Mouse (Mus musculus) MEL-GATA-1-ER (cell line): ENCODE results near the gene Pitpnm2.

Source experiments
- DNase-seq: peaks from one replicate; pipeline ENCODE4 v3.0.0-alpha.2; 2012; ENCODE audit warnings: low read depth; ENCODE audit errors: extremely low read depth

Pitpnm2 gene

DNA sequence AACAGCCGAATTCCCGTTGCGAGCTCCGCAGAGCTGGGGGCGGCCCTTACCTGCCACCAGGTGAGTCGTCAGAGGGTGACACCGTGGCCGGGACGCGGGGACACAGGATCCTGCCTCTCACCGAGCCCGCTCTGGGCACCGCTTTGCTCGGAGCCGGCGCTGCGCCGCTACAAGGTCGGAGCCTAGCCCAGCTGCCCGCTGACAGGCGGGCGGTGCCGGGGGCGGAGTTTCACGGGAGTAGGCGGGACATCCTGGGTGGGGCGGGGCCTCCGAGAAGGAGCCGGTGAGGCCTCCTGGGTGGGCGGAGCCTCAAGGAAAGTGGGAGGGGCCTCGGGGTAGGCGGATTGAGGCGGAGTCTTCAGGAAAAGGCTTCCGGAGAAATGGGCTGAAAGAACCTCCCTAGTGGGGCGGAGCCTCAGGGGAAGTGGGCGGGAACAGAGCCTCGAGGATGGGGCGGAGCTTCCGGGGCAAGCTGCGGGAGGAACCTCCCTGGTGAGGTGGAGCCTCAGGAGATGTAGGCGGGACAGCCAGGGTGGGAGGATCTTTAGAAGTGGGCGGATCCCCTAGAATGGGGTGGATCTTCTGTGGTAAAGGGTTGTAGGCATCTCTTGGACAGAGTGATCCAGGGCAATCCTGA, 153.8 kb downstream of the Pitpnm2 start, which contains the start of gene Abcb9:
Gene Abcb9, minus strand, starts transcription at position 203 of the 637 bp plus-strand sequence.
- peak; percentile 82 for DNase-seq

DNA sequence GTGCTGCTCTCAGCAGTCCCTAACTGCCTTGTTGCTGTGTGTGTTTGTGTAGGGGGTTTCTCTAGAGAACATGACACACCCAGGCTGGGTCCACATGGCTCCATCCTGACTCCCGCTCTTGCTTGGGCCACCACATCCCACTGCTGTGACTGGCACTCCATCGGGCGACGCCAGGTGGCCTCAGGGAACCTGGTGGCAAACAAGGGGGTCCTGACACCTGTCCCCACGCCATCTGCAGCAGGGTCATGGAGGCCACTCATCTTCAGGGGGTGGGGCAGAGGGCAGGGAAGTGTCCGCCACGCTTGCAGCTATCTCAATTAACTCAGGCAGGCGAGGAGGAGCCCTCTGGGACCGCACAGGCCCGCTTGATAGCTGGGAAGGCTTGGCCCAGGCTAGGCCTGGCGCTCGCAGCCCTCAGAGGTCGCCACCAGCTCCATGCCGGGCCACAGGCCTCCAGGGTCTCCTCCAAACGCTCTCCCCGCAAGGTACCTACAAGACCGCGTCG, 154.4 kb downstream of the Pitpnm2 start:
- DNase-seq = no peak

DNA sequence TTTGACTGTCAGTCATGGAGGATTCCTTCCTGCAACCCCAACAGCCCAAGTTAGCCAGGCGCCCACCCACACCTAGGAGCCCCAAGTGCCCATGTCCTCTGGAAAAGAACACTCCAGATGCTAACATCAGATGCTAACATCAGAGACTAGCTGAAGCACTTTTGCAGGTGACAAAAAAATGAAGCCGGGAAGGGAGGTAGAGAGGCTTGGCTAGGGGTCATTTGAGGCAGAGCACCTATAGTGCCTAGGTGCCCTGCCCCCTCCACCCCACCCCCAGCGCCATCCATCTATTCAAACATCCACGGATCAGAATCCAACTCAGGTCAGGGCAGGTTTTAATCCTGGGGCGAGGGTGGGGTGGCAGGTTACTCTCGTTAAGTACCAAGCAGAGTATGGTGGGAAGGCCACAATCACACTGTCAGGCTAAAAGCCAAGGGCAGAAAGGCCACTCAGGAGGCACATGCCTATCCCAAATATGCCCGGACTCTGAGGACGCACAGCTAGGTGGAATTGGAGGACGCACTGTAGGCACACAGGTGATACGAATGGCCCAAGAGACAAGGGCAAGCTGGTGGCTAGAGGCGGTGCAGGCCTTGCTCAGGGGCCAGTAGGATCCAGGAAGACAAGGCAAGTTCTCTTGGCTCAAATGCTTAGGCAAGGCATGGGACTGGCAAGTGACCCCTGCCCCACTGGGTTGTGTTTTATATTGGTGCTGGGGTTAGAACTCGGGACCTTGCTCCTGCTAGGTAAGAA, 155.5 kb downstream of the Pitpnm2 start:
- no peak for DNase-seq

DNA sequence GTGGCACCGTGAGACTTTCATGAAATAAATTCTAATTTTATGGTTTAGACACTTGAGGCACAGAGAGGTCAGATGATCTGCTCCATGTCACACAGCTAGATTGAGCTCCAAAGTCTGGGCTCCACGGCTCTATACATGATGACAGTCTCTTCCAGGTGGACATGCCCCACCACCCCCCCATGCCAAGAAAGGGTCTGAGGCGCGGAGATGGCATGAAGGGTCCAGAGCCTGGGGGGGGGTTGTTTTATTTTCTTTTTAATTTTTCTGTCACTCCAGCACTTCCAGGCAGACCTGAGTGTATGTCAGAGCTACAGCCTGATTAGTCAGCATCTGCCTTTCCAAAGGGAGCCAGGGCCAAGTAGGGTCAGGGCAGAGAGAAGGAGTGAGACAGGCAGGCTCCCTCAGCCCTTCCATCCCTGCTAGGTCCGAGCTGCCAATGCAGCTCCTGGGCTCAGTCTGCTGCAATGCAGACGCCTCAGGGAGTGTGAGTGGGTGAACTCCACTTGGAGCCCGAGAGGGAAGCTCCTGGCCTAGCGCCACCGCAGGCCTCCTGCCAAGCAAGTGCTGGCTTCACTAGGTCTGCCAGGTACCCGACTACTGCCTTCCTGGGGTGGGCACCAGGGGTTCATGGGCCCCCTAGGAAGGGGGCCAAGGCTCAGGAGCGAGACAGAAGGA, 156.3 kb downstream of the Pitpnm2 start:
- no peak for DNase-seq

DNA sequence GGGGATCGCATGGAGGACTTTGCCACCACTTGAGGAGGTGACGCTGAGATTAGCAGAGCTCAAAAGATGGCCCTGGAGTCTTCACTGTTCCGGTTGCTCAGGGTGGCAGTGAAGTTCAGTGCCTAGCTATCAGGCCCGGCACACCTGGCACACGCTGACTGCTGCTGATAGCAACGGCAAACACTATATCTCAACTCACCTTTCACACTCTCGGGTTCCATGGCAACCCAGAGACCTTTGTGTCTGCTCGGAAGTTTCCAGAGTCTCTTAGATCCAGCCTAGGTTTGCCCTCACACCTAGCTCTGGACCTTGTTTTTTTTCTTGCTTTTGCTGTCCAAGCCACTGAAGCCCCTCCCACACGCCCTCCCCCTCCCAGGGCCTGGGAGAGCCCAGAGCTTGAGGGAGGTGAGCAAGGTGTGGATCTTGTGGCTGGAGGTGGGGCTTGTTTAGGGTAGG, 157.6 kb downstream of the Pitpnm2 start:
- no peak for DNase-seq

DNA sequence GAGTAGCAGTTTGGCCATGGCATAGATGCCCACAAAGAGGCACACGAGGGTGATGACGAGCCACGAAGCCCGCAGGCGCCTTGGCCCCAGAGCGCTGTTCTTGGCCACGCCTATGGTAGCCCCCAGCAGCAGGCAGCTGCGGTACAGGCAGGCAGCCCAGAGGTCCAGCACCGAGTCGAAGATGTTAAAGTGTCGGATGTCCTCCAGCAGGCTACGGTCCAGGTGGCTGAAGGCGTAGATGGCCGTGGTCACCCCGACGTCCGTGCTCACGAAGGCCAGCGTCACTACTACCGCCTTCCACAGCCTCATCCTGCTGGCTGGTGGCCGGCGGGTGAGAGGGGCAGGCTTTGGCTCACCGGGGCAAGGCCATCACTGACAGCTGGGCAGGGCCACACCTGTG, 159.7 kb downstream of the Pitpnm2 start:
- DNase-seq = no peak

DNA sequence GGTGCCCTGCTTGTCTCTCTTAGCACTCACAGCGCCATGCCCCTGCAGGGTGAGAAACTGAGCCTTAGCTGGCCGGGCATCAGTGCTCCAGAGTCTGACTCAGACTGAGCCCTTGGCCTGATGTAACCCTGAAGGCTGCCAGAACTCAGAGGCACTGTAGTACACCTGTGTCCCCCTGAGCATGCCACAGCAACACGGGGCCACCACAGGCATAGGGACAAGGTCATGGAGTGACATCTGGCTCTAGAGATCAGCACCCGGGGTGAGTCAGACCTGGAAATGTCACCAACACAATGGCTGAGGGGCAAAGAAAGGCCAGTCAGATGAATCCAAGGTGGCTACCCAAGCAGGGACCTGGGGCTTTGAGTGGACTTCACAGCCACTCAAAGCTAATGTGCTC, 162.7 kb downstream of the Pitpnm2 start:
- no peak for DNase-seq

DNA sequence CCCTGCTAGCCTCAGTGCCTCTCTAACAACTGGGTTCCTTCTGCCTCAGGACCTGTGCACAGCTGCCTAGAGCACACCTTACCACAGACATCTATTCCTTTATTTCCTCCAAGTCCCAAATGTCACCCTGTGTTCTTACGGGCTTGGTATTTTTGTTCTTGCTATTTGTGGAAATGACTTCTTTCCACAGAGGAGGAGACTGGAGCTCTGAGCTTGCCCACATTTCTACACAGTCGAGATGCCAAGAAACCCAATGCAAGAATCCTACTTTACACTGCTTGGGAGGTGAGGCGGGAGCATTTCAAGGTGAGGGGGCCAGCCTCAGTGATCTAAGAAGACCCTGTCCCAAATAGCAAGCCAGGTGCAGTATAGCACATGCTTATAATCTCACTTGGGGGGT, 164.0 kb downstream of the Pitpnm2 start:
- no peak for DNase-seq

DNA sequence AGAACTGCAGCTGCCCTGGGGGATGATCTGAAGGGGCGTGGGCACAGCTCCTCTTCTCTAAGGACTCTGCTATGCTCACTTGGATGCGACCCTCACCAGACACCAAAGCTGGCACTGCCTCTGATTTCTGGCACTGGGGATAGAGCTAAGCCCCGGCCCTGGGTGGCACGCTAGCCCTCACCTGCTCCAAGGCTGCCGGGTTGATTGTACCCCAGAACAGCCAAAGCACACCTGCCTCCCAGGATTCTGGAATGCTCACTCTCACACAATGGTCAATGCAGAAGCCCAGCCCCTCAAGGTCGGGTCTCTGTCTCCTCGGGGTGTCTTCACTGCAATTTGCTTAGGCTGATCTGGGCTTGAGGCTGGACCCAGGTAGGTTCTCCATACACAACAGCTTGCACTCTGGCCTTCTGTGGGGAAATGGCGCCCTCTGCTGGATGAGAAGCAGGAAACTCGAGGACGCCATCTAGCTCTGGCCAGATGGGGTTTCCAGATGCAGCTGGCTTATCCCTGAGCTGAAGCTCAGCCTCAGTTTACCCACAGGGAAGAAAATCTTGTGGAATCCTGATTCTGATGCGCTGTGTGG, 164.9 kb downstream of the Pitpnm2 start:
- no peak for DNase-seq

DNA sequence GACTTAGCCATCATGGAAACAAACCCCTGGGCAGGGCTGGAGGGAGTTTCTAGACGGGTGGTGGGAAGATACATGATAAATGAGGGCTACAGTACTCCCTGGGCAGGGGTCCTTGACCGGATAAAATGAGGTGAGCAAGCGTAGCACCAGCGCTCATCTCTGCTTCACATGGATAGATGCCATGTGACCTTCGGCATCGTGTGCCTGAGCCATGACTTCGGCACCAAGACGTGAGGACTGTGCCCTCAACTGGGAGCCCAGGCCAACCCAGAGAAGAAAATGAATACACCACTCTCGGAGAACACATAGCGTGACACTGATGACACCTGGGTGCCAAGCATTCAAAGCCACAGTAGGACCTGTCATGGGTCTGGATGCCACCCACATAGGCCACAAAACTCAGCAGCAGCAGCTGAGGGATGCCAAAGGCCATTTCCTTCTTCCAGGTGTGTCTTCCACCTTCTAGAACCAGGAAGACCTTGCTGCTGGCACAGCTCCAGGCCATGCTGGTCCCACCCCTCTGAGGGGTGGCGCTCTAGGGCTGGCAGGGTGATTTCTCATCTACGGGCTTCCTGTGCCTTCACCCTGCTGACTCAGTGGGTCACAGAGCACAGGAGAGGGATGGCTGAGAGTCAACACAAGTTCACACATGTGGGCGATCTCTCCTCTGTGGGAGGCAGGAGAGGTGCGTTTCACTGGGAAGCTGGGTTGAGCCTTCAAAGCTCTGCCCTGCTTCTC, 165.5 kb downstream of the Pitpnm2 start:
- no peak for DNase-seq

DNA sequence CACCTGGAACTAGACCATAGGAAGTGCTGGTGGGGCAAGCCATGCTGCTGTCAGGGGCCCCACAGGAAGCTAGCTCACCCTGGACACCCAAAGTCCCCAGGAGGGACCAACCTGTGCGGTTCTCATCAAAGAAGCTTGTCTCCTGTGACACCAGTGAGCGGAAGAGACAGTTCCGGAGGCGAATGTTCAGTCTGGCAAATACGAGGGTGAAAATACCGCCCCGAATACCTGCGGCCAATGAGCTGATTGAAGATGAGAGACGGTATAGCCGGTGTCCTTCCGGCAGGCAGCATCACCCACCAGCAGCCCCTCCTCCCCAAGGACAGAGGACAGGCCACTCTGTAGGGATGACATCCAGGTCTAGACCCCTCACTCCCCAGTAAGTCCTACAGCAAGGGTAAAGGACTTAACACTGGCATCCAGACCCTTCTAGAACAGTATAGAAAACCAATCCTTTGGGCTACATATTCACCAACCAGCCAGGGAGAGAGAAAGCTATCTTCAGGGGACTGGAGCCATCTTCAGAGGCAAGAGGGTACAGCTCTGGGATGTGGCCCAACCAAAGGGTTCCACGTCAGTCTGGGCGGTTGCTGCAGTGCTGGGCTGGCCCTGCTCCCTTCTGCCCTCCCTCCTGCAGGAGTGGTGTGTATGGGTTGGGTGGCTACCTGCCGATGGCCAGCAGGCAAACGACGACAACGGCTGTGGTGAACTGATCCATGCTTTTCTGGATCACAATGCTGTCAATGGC, 166.4 kb downstream of the Pitpnm2 start:
- DNase-seq = no peak

DNA sequence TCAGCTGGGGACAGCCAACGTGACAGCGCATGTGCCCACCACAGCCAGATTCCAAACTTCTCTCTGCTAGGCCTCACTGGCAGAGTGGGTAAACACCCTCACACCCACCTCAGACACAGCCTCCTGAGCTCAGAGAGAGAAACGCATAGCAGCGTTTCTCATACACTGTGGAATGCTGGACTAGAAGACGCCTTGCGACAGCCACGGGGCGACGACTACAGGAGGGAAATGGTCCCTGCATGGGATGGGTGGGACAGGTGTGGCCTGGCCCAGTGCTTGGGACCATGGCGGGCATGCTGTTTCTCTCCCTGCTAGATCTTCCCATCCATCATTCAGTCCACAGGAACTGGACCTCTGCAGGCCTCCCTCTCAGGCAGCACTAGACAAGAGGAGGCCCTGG, 167.1 kb downstream of the Pitpnm2 start:
- no peak for DNase-seq

DNA sequence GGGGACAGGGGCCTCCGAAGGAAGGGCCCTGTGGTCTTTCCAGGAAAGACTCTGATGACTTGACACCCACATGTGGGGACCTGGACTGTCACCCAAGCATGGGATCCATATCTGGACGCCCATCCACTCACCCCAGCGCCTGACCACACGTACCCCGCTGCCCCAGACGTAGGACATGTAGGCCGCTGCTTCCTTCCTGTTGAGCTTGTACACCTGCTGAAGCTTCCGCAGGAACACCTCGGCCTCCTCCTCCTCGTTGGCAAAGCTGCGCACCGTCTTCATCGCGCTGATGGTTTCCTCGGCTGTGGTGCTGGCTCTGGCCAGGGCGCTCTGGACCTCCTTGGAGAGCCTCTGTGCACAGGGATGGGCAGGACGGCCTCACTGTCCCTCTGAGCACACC, 169.7 kb downstream of the Pitpnm2 start:
- no peak for DNase-seq

DNA sequence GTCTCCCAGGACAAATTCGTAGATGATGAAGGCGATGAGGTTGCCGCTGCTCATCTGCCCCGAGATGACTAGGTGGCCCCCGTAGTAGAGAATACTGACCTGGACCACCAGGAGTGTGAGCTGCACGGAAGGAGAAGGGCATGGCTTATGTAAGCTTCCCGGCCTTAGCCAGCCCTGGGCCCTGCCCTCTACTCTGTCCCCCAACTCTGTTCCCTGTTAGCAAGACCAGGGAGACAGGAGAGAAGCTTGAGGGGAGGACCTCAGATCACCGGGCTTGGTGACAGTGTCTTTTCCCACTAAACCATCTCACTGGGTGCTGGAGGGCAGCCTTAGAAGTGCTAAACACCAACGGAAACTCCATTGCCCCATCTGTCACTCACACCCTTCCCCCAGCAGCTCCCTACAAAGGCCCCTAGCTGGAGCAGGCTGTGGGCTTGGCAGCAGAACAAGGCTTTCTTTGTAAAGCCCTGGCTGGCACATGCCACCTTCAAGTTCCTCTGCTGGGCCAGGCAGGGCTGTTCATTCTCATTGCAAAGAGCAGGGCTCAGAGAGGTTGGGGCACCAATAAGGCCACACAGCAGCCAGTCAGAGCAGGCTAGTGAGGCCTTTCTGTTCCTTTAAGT, 170.7 kb downstream of the Pitpnm2 start:
- no peak for DNase-seq

DNA sequence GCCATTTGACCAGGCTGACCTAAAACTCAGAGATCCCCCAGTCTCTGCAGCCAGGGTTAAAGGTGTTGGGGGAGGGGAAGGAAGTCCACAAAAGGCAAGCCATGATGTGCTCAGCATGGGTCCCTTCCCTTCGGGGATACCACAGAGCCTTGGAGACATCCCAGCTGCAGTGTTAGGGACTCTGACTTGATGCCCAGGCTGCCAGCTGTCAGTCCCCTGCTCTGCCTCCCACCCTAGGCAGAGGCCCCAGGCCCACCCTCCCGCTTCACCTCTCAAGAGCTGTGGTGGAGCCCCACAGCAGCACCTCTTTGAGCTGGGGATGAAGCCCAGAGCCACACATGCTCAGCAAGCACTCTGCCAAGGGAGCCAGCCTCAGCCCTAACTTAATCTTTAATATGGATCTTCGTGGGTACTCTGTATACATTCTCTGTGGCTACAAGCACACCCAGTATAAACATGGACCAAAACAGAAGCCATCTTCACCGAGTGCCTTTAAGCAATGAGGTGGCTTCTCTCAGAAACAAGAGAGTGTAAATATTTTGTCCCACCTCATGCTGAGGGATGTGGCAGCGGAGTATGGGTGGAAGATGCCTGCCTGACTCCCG, 171.6 kb downstream of the Pitpnm2 start:
- DNase-seq = no peak

DNA sequence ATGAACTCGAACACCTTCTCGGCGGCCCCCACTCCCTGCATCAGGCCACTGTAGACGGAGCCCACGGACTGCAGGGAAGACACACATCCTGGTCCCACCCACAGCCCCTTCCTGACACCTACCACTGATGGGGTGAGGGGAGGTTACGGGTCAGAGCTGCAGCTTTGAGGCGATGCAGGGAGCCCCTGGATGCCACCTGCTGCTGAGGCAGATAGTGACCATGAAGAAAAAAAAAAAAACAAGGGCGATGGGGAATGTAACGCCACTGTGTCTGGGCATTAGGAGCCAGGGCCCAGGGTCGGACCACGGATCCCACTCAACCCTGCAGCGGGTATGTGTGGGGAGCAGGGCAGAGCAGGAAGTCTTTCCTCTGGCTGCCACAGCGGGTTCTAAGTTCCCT, 172.3 kb downstream of the Pitpnm2 start:
- no peak for DNase-seq

DNA sequence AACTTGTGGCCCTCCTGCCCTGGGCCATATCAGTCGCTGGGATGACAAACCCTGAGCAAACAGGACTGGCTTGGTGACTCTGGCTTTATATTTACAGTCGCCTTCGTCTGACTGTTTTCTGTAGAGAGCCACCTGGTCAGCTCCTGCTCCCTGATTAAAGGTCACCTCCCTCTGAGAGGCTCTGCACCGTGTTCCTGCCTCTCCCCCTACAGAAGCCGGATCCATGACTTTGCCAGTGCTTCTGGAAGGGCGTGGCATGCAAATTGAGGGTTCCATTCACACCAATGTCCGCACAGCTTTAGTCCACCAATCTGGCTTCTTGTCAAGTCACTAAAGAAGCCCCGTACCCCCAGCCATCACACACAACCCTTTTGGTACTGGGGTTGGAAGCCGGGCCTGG, 173.0 kb downstream of the Pitpnm2 start:
- DNase-seq = no peak

DNA sequence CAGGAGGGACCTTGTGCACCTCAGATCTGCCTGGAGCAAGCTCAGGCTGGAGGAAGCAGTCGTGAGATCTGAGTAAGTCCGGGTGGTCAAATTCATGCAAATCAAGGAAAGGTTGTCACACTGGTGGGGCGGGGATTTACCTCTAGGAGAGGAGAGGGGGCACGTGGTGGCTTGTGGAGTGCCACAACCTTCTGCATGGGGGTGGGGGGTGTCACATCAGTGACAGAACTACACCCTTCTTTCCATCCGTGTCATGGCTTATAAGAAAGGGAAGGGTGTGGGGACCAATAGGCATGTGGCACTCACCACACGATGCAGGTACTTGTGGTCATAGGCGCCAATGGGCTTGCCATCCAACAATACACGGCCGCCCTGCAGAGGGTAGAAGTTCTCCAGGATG, 173.8 kb downstream of the Pitpnm2 start:
- no peak for DNase-seq

DNA sequence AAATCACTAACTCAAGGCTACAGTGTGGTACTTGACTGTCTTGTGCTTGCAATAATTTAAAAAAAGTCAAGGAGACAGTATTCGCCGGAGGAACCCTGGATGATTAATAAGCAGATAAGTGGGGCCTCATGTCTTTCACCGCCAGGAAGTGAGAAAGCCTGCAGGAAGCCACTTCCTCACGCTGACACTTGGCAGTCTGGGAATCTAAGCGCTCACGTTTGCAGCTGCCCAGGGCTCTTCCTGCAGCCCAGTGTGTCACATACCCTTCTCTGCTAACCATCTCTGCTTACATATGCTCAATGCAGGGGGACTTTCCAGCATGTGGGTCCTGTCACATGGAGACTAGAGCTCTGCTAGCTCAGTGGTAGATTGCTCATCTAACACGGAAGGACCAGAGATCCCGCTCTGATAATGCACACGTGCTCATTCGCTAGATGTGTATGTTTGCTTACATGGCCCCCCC, 174.7 kb downstream of the Pitpnm2 start:
- DNase-seq = no peak

DNA sequence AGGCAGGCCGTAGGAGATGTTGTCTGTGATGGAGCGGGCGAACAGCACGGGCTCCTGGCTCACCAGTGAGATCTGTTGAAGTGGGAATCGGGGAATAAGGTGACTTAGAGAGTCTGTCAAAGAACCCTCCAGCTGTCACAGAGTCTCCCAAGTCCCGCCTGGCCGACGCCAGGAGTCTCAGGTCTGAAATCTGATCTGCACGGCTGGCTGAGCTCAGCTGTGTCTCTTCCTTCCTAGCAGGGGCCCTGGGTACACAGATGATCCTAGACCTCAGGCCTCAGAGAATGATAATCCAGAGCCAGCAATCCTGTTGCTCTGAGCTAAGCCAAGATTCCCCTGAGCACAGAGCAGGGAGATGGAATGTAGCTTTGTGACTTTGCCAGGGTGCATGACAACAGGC, 175.9 kb downstream of the Pitpnm2 start:
- no peak for DNase-seq
